Mouse (Mus musculus) skeletal muscle tissue, adult 2 months (tissue): ENCODE measurements around the gene Mrpl14.
A peak's percentile ranks its signal among the peaks of the same experiment; 100 is the strongest.

Source experiments
- DNase-seq: peaks from one replicate; pipeline ENCODE4 v3.0.0-alpha.2; 2012; ENCODE audit warnings: low read depth, low spot score

Mrpl14 gene

GRCm38 (mm10) chr17:45724574-45724921, 38.4 kb downstream of the Mrpl14 start:
- DNase-seq: no peak

DNA sequence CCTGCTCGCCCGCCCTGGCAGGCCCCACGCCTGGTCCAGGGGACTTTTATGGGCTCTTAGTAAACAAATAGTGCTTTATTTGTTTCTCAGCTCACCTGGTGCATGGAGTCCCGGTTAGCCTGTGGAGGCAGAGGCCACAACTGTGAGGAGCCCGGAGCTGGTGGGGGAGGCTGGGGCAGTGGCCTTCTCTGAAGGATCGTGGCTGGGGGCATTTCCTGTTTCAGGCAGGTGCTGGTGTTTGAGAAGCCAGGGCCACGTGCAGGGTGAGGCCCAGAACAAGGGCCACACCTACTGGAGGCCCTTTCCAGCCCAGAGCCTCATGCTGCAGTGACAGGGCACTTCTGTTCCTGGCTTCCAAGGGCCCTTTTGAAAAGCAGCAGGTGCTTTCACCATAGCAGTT, 40.1 kb downstream of the Mrpl14 start:
- DNase-seq: no peak

- no peak for DNase-seq
Observed at GRCm38 (mm10) chr17:45727481-45727880, 41.4 kb downstream of the Mrpl14 start.

DNA sequence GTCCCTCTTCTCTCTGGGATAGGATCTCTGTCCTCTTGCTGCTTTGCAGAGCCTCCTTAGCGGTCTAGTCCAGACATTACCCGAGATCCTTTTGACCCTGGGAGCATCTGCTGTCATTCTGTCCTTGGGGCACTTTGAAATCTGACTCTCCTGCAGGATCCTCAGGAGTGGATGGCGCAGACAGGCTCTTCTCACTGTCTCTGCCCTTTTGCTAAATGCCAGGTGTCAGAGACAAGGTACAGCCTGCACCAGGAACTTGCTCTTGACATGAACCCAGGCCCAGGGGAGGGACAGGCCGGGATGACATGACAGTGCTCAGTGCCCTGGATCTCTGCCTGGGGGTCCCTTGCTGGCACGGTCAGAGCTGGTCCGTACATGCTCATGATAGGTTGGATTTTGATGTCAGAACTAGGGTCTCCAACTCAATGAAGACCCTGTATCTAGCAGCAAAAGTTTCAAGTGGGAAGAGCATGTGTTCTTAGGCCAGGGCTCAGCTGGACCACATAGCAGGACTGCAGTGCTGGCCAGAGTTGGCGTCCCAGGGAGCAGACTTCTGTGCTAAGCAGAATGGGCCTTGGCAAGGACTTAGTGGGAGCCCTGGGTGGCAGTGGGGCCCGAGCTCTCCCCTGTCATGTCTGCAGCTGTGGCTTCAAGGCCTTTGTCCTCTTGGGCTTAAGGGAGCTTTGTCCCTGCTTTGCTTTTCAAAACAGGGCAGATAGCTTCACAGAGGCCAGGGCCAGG, 42.0 kb downstream of the Mrpl14 start:
- DNase-seq: peak; percentile 90

GRCm38 (mm10) chr17:45729387-45729786, 43.3 kb downstream of the Mrpl14 start:
- no peak for DNase-seq

- no peak for DNase-seq
Observed at GRCm38 (mm10) chr17:45730696-45731095, 44.6 kb downstream of the Mrpl14 start.

GRCm38 (mm10) chr17:45731172-45731864, 45.2 kb downstream of the Mrpl14 start:
- peak; percentile 89 for DNase-seq

DNA sequence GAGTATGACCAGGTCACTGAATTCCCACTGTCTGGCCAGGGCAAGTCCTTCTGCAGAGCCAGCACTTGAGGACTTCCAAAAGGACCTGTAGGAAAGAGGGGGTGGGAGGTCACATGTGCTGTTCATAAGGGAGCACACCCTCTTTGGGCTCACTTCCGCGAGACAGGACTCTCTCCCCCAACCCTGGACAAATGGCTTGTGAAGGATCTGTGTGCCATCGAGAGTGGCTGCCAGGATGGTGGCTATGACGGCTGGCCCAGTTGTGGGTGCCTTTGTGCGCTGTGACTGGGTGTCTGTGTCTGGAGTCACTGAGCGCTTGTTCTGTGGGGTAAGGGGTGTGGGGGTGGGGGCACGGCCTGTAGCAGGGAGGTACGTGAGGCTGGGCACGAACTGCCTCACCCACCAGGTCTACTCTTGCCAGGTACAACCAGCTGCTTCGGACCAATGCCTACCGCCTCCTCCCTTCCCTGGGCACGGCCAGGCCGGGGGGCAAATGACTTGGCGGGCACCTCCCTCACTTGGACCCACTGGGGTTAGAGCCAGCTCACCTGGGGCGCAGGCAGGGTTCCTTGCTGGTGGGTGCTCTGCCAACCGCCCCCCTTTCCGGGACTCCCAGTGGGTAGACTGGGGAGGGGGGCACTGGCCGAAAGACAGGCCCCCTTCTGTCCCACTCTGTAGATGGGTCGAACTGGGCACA, 47.1 kb downstream of the Mrpl14 start:
- no peak for DNase-seq

DNA sequence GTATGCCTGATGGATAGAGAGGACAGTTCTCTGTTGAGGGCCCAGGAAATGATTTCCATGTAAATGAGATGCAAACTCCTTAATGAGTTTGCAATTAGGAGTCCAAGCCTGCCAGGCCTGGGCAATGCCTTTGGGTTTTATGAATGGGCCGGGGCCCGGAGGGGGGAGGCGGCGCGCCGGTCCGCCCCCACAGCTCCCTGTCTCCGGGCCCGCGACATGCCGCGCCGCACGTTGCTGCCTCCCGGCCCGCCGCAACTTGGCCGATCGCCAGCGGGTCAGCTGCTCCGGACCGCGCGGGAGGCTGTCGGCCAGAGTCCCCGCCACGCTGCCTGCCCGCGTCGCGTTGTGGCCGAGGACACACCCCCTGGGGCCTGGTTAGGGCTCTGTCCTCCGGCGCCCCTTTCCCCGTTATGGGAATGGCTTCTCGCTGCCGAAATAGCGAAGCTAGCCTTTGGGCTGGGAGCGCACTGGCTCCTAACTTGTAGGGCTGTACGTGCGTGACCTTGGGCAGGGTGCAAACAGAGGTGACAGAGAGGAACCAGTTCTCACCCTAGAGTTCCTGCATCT, 47.7 kb downstream of the Mrpl14 start, which contains the start of gene 1600014C23Rik:
TSS of gene 1600014C23Rik (minus strand) at position 110 of the 567 bp plus-strand sequence.
- no peak for DNase-seq

DNA sequence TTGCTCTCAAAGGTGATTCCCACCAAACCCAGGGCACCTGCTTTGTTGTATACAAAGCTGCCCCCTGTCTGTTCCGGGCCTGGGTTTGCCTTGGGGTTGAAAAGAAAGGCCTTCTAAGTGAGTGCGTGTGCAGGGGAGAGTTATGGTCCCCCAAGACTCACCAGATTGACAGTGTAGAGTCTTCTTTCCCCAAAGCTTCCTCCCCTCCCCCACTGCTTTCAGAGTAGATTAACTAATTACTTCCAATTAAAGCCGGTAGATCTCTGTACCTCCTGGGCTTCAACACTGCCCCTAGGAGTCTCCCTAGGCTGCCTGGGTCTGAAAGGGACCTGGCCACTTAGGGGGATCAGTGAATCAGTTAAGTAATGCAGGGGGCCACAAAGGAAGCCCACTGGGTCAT, 48.2 kb downstream of the Mrpl14 start:
- DNase-seq: no peak

DNA sequence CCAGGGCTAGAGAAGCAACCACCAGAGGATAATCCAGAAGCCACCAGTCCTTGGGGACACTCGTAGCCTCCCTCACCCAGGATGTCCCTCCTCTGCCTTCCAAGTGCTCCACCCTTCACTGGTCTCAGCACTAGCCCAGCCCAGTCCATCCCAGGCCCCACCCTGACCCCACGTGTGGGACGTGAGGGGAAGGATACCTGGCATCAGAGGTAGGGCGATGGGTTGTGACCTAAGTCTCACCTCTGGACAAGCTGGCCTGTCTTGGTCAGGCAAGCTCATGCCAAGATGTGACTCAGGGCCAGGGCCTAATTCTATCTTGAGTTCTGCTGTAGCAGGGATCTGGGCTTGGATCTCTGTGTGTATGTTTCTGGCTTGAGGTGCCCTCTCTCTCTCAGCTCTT, 48.8 kb downstream of the Mrpl14 start:
- peak; percentile 77 for DNase-seq

GRCm38 (mm10) chr17:45735382-45736310, 49.5 kb downstream of the Mrpl14 start:
- DNase-seq: peak; percentile 84

DNA sequence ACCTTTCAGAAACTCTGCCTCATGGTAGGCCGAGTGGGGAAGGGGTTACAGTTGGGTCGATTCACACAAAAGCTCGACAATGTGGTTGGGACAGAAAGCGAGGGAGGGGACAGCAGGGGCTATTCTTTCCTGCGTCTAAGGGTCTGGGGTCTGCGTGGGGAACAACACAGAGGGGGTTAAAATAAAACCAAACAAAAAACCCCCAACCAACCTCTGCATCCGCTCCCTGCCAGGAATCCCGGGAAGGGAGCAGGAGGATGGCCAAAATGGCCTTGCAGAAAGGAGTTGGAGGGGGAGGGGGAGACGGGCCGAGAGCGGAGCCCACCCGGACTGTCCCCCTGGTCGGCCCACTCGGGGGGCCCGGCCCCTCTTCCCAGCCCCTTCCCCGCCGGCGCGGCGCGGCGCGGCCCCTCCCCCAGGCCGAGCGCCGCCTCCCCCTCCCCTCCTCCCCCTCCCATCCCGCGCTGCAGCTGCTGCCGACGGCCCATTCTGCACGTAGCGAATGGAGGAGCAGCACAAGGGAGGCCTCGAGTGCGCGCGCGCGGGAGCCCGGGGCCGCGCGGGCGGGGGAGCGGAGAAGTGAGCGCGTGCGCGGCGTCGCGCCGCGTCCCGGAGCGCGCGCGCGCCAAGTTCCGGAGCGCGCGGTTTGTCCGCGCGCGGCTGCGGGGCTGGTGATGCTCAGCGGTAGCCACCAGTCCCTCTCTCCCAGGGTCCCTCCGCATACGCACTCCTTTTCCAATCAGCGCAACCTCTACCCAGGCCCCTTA, 50.4 kb downstream of the Mrpl14 start:
- DNase-seq: peak; percentile 85

GRCm38 (mm10) chr17:45737078-45737601, 51.0 kb downstream of the Mrpl14 start:
- DNase-seq: no peak

DNA sequence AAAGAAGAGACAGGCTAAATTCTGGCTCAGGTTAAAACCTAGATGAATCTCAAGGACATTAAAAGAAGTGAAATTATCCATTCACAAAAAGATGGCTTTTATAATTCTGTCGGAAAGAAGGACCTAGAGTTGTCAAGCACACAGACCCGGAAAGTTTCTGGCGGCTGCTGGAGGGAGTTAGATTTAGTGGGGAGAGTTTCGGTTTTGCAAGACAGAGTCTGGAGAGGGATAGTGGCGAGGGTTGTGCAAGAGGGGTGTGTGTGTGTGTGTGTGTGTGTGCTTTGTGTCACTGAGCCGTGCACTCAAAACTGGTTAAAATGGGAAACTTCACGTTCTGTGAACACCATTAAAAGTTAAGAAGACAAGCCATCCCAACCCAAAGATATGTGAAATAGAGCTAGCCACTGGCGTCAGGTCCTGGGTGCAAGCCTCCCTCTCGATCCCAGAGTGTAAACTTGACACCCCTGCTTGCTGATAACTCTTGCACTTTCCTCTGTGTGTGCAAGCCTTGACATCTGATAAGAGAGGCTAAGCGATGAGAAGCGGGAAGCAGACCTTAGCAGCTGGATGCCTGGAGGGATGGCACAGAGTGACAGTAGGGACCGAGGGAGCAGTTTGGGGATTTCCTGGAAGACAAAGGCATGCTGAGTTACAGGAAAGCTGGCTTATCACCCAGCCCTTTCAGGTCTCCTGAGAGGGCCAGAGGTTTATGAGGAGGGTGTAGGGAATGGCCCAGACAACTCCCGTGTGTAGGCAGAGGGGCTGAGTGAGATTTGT, 56.4 kb downstream of the Mrpl14 start:
- no peak for DNase-seq

- DNase-seq: no peak
Observed at GRCm38 (mm10) chr17:45745629-45746028, 59.5 kb downstream of the Mrpl14 start.

DNA sequence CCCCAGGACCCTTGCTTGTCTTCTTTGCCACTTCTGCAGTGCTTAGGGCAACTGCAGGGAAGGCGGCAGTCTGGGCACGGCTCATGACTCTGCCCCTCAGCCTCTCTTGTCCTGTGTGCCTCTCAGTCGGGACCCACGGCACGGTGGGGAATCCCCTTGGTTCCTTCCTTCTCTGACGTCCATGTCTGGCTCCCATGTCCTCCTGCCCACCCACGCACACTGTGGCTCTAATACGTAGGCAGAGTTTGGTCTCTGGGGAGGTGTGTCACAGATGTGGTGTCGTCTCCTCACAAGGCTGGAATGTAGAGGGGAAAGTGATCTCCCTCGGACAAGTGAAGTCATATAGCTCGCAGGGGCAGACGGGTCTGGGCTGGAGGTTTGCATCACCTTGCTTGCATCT, 60.6 kb downstream of the Mrpl14 start:
- DNase-seq: no peak

DNA sequence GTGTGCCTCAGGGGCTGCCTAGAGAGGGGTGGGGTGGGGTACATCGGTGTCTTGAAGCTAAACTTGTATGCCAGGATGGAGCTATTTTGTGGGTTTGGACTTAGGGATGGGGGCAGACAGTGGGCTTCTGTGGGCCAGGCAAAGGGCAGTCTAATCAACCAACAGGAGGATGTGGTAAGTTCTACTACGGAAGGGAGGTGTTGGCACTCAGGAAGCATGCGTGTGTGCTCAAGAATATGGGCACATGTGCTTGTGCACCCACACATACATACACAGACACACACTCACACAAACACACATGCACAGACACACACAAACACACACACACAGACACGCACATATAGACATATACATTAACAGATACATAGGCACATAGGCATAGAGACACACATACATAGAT, 61.2 kb downstream of the Mrpl14 start:
- no peak for DNase-seq
